Mouse (Mus musculus): ENCODE measurements at regions not wholly inside any gene's neighbourhood (a gene's known extent, or its start where the extent isn't known, plus 50 kb on each side); places are given as distances from the start of the nearest gene placed in this dataset.
A peak's percentile ranks its signal among the peaks of the same experiment; 100 is the strongest.

- TF ChIP-seq POLR2A (IDR thresholded peaks at IDR 0.05; ENCODE audit: borderline replicate concordance, extremely low read depth, insufficient read depth, insufficient read length, poor library complexity, severe bottlenecking), result no peak
- no peak for TF ChIP-seq CTCF (IDR thresholded peaks at IDR 0.05; ENCODE audit: borderline replicate concordance, extremely low read depth, insufficient read depth, insufficient read length)
- DNase-seq (ENCODE audit: low read depth), result no peak
These were observed 62.3 kb downstream of the Zfp706 start for GRCm38 (mm10) chr15:36945309-36945708.

GRCm38 (mm10) chr15:36944556-36945171 is 62.9 kb downstream of the Zfp706 start:
- DNase-seq (ENCODE audit: low read depth), result peak; percentile 72
- no peak for TF ChIP-seq CTCF (IDR thresholded peaks at IDR 0.05; ENCODE audit: borderline replicate concordance, extremely low read depth, insufficient read depth, insufficient read length)
- no peak for TF ChIP-seq POLR2A (IDR thresholded peaks at IDR 0.05; ENCODE audit: borderline replicate concordance, extremely low read depth, insufficient read depth, insufficient read length, poor library complexity, severe bottlenecking)

- peak; percentile 92 for DNase-seq (ENCODE audit: low read depth)
- TF ChIP-seq CTCF (IDR thresholded peaks at IDR 0.05; ENCODE audit: borderline replicate concordance, extremely low read depth, insufficient read depth, insufficient read length), result no peak
- TF ChIP-seq POLR2A (IDR thresholded peaks at IDR 0.05; ENCODE audit: borderline replicate concordance, extremely low read depth, insufficient read depth, insufficient read length, poor library complexity, severe bottlenecking), result 0 out of 2 replicates have a peak, but pooled peaks have one; percentile 16
These were observed 64.0 kb downstream of the Zfp706 start for GRCm38 (mm10) chr15:36943492-36944112.

- DNase-seq (ENCODE audit: low read depth), result peak; percentile 19
- TF ChIP-seq CTCF (IDR thresholded peaks at IDR 0.05; ENCODE audit: borderline replicate concordance, extremely low read depth, insufficient read depth, insufficient read length) (no peak), POLR2A (IDR thresholded peaks at IDR 0.05; ENCODE audit: borderline replicate concordance, extremely low read depth, insufficient read depth, insufficient read length, poor library complexity, severe bottlenecking) (no peak)
These were observed 65.3 kb downstream of the Zfp706 start for GRCm38 (mm10) chr15:36942261-36942660.

DNA sequence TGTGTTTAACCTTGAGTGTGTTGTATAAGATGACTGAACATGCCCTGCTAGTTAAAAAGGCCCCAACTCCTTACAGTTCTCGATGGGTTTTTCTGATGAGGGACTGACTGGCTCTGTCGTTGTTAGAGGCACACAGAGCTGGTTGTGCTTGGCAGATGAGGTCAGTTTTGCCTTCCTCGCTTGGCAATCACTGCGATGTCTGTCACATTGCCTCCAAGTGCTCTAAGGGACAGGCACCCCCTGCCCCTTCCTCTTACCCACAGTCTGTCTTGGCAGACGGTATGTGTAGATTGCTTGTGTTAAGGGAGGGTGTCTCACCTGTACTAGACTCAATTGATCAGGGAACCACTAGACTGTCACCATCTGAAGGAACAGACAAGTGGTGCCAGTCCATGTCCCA is 65.8 kb downstream of the Zfp706 start:
- peak; percentile 18 for DNase-seq (ENCODE audit: low read depth)
- TF ChIP-seq CTCF (IDR thresholded peaks at IDR 0.05; ENCODE audit: borderline replicate concordance, extremely low read depth, insufficient read depth, insufficient read length), result no peak
- TF ChIP-seq POLR2A (IDR thresholded peaks at IDR 0.05; ENCODE audit: borderline replicate concordance, extremely low read depth, insufficient read depth, insufficient read length, poor library complexity, severe bottlenecking), result no peak

DNA sequence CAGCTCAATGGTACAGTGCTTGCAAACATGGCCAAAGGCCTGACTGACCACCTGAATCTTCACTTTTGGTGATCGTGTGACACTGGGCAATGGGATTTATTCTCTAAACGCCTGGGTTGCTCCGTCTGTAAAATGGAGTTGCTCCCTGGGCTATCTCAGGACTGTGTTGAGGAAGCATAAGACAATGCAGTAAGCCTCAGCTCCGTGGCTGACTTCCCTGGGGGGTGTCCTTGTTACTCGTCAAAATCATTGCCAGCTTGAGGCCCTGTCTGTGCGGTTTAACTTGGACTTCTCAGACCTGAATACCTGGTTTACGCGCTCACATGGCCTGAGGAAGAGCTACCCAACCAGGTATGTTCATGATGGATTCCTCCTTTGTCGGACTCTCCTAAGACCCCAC is 68.0 kb downstream of the Zfp706 start:
- no peak for DNase-seq (ENCODE audit: low read depth)
- no peak for TF ChIP-seq POLR2A (IDR thresholded peaks at IDR 0.05; ENCODE audit: borderline replicate concordance, extremely low read depth, insufficient read depth, insufficient read length, poor library complexity, severe bottlenecking)
- TF ChIP-seq CTCF (IDR thresholded peaks at IDR 0.05; ENCODE audit: borderline replicate concordance, extremely low read depth, insufficient read depth, insufficient read length), result no peak

GRCm38 (mm10) chr15:36939153-36939552 is 68.4 kb downstream of the Zfp706 start:
- DNase-seq (ENCODE audit: low read depth), result no peak
- TF ChIP-seq CTCF (IDR thresholded peaks at IDR 0.05; ENCODE audit: borderline replicate concordance, extremely low read depth, insufficient read depth, insufficient read length), result no peak
- no peak for TF ChIP-seq POLR2A (IDR thresholded peaks at IDR 0.05; ENCODE audit: borderline replicate concordance, extremely low read depth, insufficient read depth, insufficient read length, poor library complexity, severe bottlenecking)

DNA sequence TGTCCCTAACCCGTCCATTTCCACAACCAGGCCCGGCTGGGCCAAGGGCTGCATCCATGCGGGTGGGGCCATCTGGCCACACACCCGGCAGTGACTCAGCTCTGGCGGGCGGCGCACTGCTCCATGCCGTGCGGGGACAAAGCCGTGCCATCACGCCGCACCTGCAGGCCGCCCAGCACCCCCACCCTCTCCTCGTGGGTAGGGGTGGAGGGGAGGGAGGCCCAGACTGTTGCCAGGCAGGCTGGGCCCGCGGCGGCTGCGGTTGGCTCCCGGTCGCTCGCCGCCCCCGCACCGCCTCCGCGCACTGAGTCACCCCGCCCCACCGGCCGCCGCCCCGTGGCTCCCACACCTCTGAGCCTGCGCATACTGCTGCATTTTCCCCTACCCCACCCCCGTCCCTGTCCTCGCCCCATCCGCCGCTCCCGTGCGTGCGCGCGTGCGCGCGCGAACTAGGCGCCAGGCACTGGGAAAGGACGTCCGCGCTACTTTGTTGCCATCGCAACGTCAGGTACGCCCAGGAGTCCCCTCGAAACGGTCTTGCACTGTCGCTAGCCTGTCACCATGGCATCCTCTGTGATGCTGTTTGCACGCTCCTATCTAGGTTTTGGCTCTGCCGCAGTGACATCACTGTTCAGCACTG is 68.9 kb downstream of the Zfp706 start:
- peak; percentile 46; the same call in 1 of the 2 replicates for TF ChIP-seq POLR2A (IDR thresholded peaks at IDR 0.05; ENCODE audit: borderline replicate concordance, extremely low read depth, insufficient read depth, insufficient read length, poor library complexity, severe bottlenecking)
- TF ChIP-seq CTCF (IDR thresholded peaks at IDR 0.05; ENCODE audit: borderline replicate concordance, extremely low read depth, insufficient read depth, insufficient read length), result no peak
- peak; percentile 97 for DNase-seq (ENCODE audit: low read depth)

GRCm38 (mm10) chr15:36937757-36938498 is 69.6 kb downstream of the Zfp706 start:
- TF ChIP-seq CTCF (IDR thresholded peaks at IDR 0.05; ENCODE audit: borderline replicate concordance, extremely low read depth, insufficient read depth, insufficient read length), result no peak
- no peak for TF ChIP-seq POLR2A (IDR thresholded peaks at IDR 0.05; ENCODE audit: borderline replicate concordance, extremely low read depth, insufficient read depth, insufficient read length, poor library complexity, severe bottlenecking)
- peak; percentile 70 for DNase-seq (ENCODE audit: low read depth)

- DNase-seq (ENCODE audit: low read depth), result no peak
- TF ChIP-seq CTCF (IDR thresholded peaks at IDR 0.05; ENCODE audit: borderline replicate concordance, extremely low read depth, insufficient read depth, insufficient read length) (no peak), POLR2A (IDR thresholded peaks at IDR 0.05; ENCODE audit: borderline replicate concordance, extremely low read depth, insufficient read depth, insufficient read length, poor library complexity, severe bottlenecking) (no peak)
These were observed 70.4 kb downstream of the Zfp706 start for GRCm38 (mm10) chr15:36937067-36937657.

DNA sequence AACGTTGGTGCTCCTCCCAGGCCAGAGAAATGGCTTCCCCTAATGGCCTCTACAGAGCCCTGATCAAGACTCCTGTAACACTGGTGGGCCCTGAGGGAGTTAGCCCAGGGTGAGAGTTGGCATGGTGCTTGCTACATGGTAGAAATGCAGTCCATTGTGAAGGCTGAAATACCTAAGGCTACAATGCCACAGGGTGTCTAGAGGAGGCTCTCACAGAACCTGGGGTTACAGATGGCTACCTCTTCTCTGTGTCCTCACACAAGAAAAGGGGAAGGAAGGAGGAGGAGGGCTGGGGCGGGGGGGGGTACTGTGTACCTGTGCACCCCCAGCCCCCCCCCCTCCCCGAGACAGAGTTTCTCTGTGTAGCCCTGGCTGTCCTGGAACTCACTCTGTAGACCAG is 72.8 kb downstream of the Zfp706 start:
- DNase-seq (ENCODE audit: low read depth), result no peak
- TF ChIP-seq CTCF (IDR thresholded peaks at IDR 0.05; ENCODE audit: borderline replicate concordance, extremely low read depth, insufficient read depth, insufficient read length), result no peak
- no peak for TF ChIP-seq POLR2A (IDR thresholded peaks at IDR 0.05; ENCODE audit: borderline replicate concordance, extremely low read depth, insufficient read depth, insufficient read length, poor library complexity, severe bottlenecking)

All from brain, embryonic 14.5 days (tissue).